Mouse (Mus musculus) intestine, embryonic 14.5 days (tissue): ENCODE data around the gene Wfdc6b. TPM values are rescaled to one million over a fixed set of nuclear protein-coding genes. Genes with fewer than 3 reads are reported as not detected.

Experiments used
- ATAC-seq: fragments of 200-750 bp; cut with Nextera tagmentation; replicated peaks from 2 replicates; pipeline ENCODE4 v1.8.0; 2017; ENCODE audit warnings: low read depth, moderate number of reproducible peaks, moderate TSS enrichment, moderate library complexity; ENCODE audit not compliant: low FRiP score, low TSS enrichment
- DNase-seq: peaks from one replicate; pipeline ENCODE4 v3.0.0-alpha.2; 2018; ENCODE audit warnings: low spot score
- H3K27ac ChIP-seq: fragments of 300-500 bp; sonication (generic); 2 replicates; pipeline ENCODE4 v1.5.1; 2014; ENCODE audit warnings: low read depth, mild to moderate bottlenecking, control low read depth
- H3K27me3 ChIP-seq: fragments of 300-500 bp; sonication (generic); replicated peaks from 2 replicates; pipeline ENCODE4 v1.6.1; 2014; ENCODE audit warnings: low read length, control low read depth; ENCODE audit not compliant: control insufficient read depth, insufficient read depth
- H3K36me3 ChIP-seq: fragments of 300-500 bp; sonication (generic); 2 replicates; pipeline ENCODE4 v1.6.1; 2014; ENCODE audit warnings: low read length, control low read depth; ENCODE audit not compliant: control insufficient read depth, insufficient read depth
- H3K4me1 ChIP-seq: fragments of 300-500 bp; sonication (generic); replicated peaks from 2 replicates; pipeline ENCODE4 v1.6.1; 2014; ENCODE audit warnings: low read length, control low read depth, mixed read lengths; ENCODE audit not compliant: control insufficient read depth, insufficient read depth
- H3K4me2 ChIP-seq: fragments of 300-500 bp; sonication (generic); 2 replicates; pipeline ENCODE4 v1.6.1; 2014; ENCODE audit warnings: low read length
- H3K4me3 ChIP-seq: fragments of 300-500 bp; sonication (generic); 2 replicates; pipeline ENCODE4 v1.5.1; 2014; ENCODE audit warnings: low read depth, low read length, control low read depth, mixed read lengths
- H3K9ac ChIP-seq: fragments of 300-500 bp; sonication (generic); 2 replicates; pipeline ENCODE4 v1.6.1; 2014; ENCODE audit warnings: mild to moderate bottlenecking, low read length
- H3K9me3 ChIP-seq: fragments of 300-500 bp; sonication (generic); 2 replicates; pipeline ENCODE4 v1.6.1; 2016; ENCODE audit warnings: low read length, control low read depth; ENCODE audit not compliant: control insufficient read depth
- WGBS: fragments of 180-500 bp; shearing (Covaris S2); extraction: QIAGEN DNeasy Blood & Tissue Kit; methylation state at CpG from one replicate; pipeline ENCODE4 v1.1.7; 2014; 5-methylcytosine and 5-hydroxymethylcytosine counted together
- polyA plus RNA-seq: library from polyadenylated mRNA; unstranded; fragments of >200 nt; fragmentation: Nextera tagmentation; extraction: Ambion mirVana; gene quantifications from 2 replicates; pipeline ENCODE4 v1.2.1, GENCODE M21; 2014

The Wfdc6b gene
- polyA plus RNA-seq, 1 experiment from 2014 or later, result not detected

DNA sequence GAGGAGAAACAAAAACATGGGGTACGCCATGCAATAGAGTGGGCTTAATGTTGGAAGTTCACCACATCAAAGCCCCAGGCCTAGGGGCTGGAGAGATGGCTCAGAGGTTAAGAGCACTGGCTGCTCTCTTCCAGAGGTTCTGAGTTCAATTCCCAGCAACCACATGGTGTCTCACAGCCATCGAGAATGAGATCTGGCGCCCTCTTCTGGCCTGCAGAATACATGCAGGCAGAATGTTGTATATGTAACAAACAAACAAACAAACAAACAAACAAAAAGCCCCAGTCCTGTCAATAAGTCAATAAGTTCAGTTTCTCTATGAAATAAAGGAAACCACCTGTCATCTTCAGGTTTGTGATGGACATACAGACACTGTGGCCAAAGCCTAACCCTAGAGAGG is 13.1 kb upstream of the Wfdc6b start:
- Histone ChIP-seq H3K36me3 (no peaks in the 10 kb centered on the region), H3K4me3 (no peak overlapping the region), H3K27me3 (no peaks in the 10 kb centered on the region), H3K9ac (no peak overlapping the region), H3K4me2 (no peak overlapping the region), H3K9me3 (no peaks in the 10 kb centered on the region), H3K4me1 (no peaks in the 10 kb centered on the region), H3K27ac (no peak overlapping the region)
- WGBS, result 70% methylated on average over 3 of the region's 3 CpGs
- DNase-seq (no peak), ATAC-seq (no peak)

DNA sequence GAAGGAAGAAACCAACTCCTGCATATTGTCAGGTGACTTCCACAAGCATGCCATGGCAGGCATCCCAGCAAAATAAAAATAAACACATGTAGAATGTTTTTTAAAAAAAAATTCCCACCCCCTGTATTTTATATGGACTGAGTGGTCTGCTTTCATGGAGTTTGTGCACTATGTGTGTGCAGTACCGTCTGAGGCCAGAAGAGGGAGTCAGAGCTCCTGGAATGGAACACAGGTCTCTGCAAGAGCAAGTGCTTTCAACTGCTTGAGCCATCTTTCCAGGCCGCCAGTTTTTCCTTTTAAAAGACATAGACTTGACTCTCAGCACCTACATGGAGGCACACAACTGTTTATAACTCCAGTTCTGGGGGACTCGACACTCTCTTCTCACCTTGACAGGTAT is 9.8 kb upstream of the Wfdc6b start:
- Histone ChIP-seq H3K27me3 (no peaks in the 10 kb centered on the region), H3K4me2 (no peak overlapping the region), H3K9ac (no peak overlapping the region), H3K4me3 (no peak overlapping the region), H3K36me3 (no peaks in the 10 kb centered on the region), H3K9me3 (no peaks in the 10 kb centered on the region), H3K4me1 (no peaks in the 10 kb centered on the region), H3K27ac (no peak overlapping the region)
- 93% methylated on average over 3 of the region's 3 CpGs for WGBS
- ATAC-seq (no peak), DNase-seq (no peak)

DNA sequence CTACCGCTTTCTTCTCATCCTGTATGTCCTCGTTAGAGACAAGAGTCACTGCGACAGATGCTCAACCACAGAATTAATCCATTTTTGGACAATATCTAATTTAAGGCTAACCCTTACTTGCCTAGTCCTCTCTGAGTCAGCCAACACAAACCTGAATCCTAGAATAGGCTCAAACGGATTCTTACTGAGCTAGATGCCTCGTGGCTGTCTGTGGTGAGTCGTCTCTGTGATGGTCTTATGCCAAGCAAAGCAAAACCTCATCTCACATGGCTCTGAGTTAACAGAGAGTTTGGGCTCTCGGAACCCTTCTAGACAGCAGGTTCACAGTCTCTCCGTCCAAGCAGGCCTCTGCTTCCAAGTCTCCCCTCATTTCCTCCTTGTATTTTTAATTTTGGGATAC is 8.9 kb upstream of the Wfdc6b start:
- Histone ChIP-seq H3K4me1 (no peaks in the 10 kb centered on the region), H3K9ac (no peak overlapping the region), H3K4me2 (no peak overlapping the region), H3K27ac (no peak overlapping the region), H3K36me3 (no peaks in the 10 kb centered on the region), H3K27me3 (no peaks in the 10 kb centered on the region), H3K9me3 (no peaks in the 10 kb centered on the region), H3K4me3 (no peak overlapping the region)
- WGBS, result 88% methylated on average over 8 of the region's 8 CpGs
- ATAC-seq (no peak), DNase-seq (no peak)

DNA sequence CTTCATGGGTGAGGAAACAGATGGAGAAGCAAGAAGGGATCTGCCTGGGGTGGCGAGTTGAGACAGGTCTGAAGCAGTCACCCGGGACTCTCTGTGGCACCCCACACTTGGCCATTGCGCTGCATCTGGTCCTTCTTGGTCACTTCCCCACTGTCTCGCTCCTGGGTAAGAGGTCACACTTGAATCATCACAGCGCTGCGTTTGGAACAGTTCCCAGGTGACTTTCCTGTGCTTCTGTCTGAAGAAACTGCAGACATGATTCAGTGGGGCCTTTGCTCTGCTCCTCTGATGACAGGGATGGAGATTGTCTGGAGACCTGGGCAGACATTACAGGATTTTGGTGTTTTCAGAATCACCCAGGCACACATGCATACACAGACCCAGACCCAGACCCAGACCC is 4.5 kb upstream of the Wfdc6b start:
- no peak overlapping the region for H3K9ac ChIP-seq
- ATAC-seq (no peak), DNase-seq (no peak)
- H3K9me3 ChIP-seq, result no peaks in the 10 kb centered on the region
- H3K27me3 ChIP-seq, result no peaks in the 10 kb centered on the region
- no peak overlapping the region for H3K27ac ChIP-seq
- 78% methylated on average over 6 of the region's 6 CpGs for WGBS
- no peak overlapping the region for H3K4me3 ChIP-seq
- H3K4me2 ChIP-seq, result no peak overlapping the region
- H3K4me1 ChIP-seq, result no peaks in the 10 kb centered on the region
- H3K36me3 ChIP-seq, result no peaks in the 10 kb centered on the region

DNA sequence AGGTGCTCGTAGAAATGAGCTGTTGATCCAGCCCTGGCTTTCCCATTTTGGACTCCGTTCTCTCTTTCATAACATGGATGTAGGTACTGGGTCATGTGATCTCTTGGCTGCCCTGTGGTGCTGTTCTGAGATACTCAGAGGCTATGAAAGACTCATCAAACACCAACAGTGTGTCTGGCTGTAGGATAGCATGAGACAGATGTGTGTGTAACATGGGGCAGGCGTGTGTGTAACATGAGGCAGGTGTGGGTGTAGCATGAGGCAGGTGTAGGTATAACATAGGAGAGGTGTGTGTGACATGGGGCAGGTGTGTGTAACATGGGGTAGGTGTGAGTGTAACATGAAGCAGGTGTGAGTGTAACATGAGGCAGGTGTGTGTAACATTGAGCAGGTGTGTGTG is 2.1 kb downstream of the Wfdc6b start:
- no peak overlapping the region for H3K9ac ChIP-seq
- no peak for DNase-seq
- H3K36me3 ChIP-seq, result no peaks in the 10 kb centered on the region
- ATAC-seq, result no peak
- H3K27me3 ChIP-seq, result no peaks in the 10 kb centered on the region
- no peaks in the 10 kb centered on the region for H3K9me3 ChIP-seq
- H3K4me1 ChIP-seq, result no peaks in the 10 kb centered on the region
- no peak overlapping the region for H3K27ac ChIP-seq
- no peak overlapping the region for H3K4me3 ChIP-seq
- H3K4me2 ChIP-seq, result no peak overlapping the region
- 93% methylated on average over 3 of the region's 3 CpGs for WGBS

DNA sequence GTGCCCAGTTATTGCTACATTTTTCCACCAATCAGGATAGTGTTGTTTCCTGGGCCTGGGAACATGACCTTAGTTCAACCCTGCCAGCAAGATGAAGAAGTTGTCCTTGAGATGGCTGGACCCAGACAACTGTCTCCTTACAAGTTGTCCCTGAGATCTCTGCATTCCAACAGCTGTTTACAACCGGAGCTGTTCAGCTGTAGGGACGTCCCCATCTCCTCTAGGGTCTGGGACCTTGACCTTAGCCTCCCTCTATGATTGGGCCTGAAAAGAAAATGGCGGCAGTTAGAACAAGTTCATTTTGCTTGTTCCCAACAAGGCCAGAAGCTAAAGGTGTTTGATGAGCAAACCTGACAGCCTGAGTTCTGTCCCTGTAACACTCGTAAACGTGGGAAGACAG is 5.7 kb downstream of the Wfdc6b start:
- Histone ChIP-seq H3K27ac (no peak overlapping the region), H3K4me3 (no peak overlapping the region), H3K27me3 (no peaks in the 10 kb centered on the region), H3K4me2 (no peak overlapping the region), H3K36me3 (no peaks in the 10 kb centered on the region), H3K9ac (no peak overlapping the region), H3K9me3 (no peaks in the 10 kb centered on the region), H3K4me1 (no peaks in the 10 kb centered on the region)
- ATAC-seq, result no peak
- DNase-seq, result no peak
- WGBS, result 72% methylated on average over 5 of the region's 5 CpGs

DNA sequence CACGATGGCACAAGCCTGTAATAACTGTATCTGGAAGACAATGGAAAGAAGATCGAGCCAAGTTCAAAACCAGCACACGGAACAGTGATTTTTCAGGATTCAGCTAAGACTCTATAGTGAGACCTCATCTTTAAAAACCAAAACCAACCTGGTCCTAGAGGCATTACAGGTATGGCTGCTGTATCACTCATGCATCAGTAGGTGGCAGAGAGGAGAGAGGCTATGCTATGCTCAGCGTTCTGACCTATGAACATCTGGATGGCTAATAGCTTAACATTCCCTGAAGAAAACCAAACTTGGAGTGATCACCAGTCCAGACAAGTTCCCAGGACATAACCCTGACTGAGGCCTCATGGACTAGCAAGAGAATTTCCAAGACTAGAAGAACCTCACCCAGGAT is 8.5 kb downstream of the Wfdc6b start:
- no peak for DNase-seq
- Histone ChIP-seq H3K9me3 (no peaks in the 10 kb centered on the region), H3K36me3 (no peaks in the 10 kb centered on the region), H3K4me3 (no peak overlapping the region), H3K27me3 (no peaks in the 10 kb centered on the region), H3K27ac (no peak overlapping the region), H3K4me1 (no peaks in the 10 kb centered on the region), H3K4me2 (no peak overlapping the region), H3K9ac (no peak overlapping the region)
- ATAC-seq, result no peak
- 74% methylated on average over 4 of the region's 4 CpGs for whole genome bisulfite sequencing

DNA sequence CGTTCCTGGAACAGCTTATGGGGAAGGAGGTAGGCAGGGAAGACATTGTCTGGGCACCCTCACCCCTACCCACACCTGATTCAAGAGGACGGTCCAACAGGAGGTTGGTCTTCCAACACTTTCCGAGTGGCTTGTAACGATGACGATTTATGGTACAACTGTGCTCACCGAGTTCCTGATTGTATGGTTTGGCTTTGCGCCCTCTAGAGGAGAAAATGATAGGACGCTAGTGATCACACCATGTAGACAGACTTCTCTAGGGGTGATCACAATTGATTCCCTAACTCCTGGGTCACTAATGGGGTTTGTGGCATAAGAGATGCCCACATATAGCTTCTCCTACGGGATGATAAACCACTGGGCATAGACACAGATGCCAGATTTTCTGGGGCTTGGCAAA is 21.9 kb downstream of the Wfdc6b start:
- no peaks in the 10 kb centered on the region for H3K27me3 ChIP-seq
- no peak overlapping the region for H3K9ac ChIP-seq
- 77% methylated on average over 9 of the region's 9 CpGs for WGBS
- DNase-seq (no peak), ATAC-seq (no peak)
- no peaks in the 10 kb centered on the region for H3K36me3 ChIP-seq
- H3K27ac ChIP-seq, result no peak overlapping the region
- no peaks in the 10 kb centered on the region for H3K9me3 ChIP-seq
- no peak overlapping the region for H3K4me3 ChIP-seq
- no peak overlapping the region for H3K4me2 ChIP-seq
- H3K4me1 ChIP-seq, result no peaks in the 10 kb centered on the region

DNA sequence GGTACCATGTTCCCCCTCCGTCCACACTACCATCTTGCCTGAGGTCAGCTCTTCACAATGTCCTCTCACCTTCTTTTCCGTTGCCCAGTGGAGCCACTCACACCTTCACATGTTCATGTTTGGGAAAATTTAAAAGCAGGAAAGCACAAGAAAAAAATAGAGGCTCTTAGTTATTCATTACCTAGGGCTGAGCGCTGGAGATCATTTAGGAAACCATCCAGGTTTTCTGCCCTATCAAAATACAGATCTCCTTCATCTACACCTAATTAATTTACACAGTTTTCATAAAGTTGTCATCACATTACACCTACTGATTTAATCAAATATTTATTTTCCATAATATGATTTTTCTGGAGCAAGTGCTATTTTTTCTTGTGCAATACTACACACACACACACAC is 25.4 kb downstream of the Wfdc6b start, which contains the start of gene Wfdc16:
Gene Wfdc16, minus strand, starts transcription at position 101 of the 400 bp plus-strand sequence.
- no peak within 1 kb of the TSS for H3K4me2 ChIP-seq
- WGBS, result 84% methylated on average over 3 of the region's 3 CpGs
- no peak for ATAC-seq

More for the DNA sequence above, 25.4 kb downstream of the Wfdc6b start, which contains the start of gene Wfdc16:
- Histone ChIP-seq H3K9ac (no peak within 1 kb of the TSS), H3K4me3 (no peak within 1 kb of the TSS), H3K9me3 (no peaks in the 10 kb centered on the region), H3K36me3 (no peaks in the 10 kb centered on the region), H3K27ac (no peak within 1 kb of the TSS), H3K27me3 (no peaks in the 10 kb centered on the region), H3K4me1 (no peaks in the 10 kb centered on the region)
- DNase-seq, result no peak
